Mouse (Mus musculus) urinary bladder, adult 18-20 months (tissue): ENCODE measurements around the gene Ptpn5.

ENCODE experiments used
- DNase-seq, 2 experiments: peaks; one replicate each; pipeline ENCODE4 v3.0.0; 2022; ENCODE audit warnings: low spot score in 2 of 2, mixed read lengths in 2 of 2

The Ptpn5 gene

DNA sequence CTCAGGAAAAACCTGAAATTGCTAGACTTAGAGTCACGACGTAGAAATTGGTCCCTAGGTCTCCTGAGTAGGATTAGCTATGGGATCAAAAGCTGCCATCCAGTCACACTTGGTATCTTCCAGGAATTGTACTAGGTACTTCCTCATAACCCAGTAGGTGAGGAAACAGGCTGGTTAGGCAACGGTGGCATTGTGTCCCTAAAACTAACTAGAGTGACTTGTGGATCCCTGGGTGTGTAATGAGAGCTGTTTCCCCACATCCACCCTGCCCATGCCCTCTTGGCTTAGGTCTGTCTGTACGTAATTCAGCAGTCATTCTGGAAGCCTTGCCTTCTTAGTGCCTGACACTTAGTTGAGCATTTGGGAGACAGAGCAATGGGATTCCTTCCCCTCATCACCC is 77.2 kb downstream of the Ptpn5 start:
- no peak for DNase-seq

- DNase-seq = no peak
These were observed 77.7 kb downstream of the Ptpn5 start for GRCm38 (mm10) chr7:47055744-47056143.

GRCm38 (mm10) chr7:47054666-47055065 is 78.8 kb downstream of the Ptpn5 start:
- no peak for DNase-seq

- no peak for DNase-seq
These were observed 80.2 kb downstream of the Ptpn5 start for GRCm38 (mm10) chr7:47053287-47053686.

- DNase-seq = no peak
These were observed 81.2 kb downstream of the Ptpn5 start for GRCm38 (mm10) chr7:47052276-47052675.

DNA sequence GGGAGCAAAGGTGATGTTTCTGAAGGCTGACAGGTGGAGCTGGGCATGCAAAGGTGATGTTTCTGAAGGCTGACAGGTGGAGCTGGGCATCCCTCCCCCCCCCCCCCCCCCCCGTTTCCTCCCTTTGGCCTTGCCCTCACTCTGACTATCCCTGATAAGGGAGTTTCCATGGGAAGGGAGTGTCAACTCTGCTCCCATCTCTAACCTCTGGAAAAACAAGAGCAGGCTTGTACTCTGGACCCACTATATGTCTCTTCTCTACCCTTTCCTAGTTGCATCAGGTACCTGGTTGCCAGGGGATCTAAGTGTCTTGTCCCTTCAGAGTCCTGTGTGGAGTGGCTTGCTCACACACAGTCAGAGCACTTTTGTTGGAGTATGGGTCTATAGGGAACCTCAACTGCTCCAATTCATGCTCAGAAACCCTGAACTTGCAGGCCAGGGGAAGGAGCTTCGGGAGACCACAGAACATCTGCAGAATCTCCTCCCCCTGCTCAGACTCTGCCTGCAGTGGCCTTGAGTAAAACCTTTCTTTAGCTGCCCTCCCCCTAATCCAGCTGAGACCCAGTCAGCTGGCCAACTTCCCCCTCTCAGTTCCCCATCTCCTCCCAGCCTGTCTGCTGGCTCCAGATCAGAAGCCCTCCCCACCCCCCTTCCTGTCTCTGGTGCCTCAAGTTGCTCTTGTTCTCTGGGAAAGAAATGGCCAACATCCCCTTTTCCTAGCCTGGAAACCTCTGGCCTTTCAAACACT is 81.9 kb downstream of the Ptpn5 start:
- DNase-seq = peak in 1 of 2 experiments; percentile 34

- DNase-seq = no peak
These were observed 82.7 kb downstream of the Ptpn5 start for GRCm38 (mm10) chr7:47050766-47051165.

GRCm38 (mm10) chr7:47050366-47050765 is 83.1 kb downstream of the Ptpn5 start, which contains the start of gene Tmem86a:
TSS of gene Tmem86a (plus strand) at chr7:47050601.
- DNase-seq = peak; percentile 85 to 91

DNA sequence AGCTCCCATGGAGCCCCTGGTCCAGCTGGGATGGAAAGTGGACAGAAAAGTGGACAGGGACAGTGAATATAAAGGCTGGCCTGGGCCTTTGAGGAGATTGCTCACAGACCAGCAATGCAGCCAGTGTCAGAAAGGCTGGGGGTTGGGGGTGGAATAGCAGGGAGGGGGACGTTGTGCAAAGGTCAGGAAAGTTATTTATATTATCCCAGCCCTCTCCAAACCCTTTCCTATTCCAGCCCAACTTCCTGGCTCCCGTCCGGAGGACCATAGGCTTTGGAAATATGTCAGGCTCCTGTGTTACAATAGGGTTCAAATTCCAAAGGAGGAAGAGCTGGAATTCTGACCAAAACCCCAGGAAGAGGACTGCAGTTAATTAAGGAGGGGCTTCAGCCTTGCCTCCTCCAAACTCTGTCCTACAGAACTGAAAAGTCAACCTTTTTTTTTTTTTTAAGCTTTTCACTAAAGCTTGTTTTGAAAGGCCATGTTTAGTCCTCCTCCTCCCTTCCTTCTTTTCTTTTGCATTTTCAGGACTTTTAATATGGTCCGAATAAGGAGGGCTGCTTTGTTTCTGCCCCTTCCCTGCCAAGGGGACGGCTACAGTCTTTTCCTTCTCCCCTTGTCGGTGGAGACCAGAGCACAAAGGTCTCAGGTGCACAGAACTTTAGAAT is 90.5 kb downstream of the Ptpn5 start:
- no peak for DNase-seq

GRCm38 (mm10) chr7:47042121-47042520 is 91.4 kb downstream of the Ptpn5 start:
- DNase-seq = no peak

DNA sequence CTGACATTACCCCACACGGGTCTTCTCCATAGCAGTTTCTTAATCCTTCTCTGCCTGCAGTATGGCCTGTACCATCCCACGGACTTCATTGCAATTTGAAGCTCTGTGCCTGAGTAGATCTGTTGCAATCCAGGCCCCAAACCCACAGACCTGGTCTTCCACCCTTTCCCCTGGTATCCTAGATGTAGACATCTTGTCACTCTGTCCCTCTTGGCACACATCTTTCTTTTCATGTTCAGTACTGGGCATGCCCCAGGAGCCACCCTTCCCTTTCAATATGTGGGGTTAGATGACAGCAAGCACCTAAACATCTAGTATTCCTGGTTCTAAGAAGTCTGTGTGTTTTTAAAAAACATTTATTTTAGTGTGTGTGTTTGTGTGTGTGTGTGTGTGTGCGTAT is 91.8 kb downstream of the Ptpn5 start:
- no peak for DNase-seq

- no peak for DNase-seq
These were observed 98.1 kb downstream of the Ptpn5 start for GRCm38 (mm10) chr7:47035426-47035825.

- no peak for DNase-seq
These were observed 98.6 kb downstream of the Ptpn5 start for GRCm38 (mm10) chr7:47034785-47035384.

- no peak for DNase-seq
These were observed 102.1 kb downstream of the Ptpn5 start for GRCm38 (mm10) chr7:47031371-47031770.

DNA sequence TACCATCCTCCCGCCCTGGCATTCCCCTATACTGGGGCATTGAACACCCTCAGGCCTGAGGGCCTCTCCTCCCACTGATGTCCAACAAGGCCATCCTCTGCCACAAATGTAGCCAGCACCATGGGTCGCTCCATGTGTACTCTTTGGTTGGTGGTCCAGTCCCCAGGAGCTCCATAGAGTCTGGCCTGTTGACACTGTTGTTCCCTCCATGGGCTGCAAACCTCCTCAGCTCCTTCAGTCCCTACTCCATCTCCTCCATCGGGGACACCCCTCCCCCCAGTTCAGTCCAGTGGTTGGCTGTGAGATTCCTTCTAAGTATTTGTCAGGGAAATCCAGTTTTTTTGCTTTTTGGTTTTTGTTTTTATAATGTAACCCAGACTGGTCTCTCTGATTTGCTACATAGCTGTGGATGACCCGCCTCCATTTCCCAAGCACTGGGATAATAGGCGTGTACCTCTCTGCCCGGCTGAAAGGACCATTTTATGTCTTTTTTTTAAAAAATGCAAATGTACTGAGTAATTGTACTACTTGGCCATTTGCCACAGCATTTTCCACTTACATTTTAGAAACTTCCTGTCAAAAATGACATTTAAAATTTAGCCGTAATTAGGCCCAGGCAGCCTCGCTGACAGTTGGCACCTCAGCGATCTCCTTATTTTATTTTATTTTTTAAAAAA is 102.8 kb downstream of the Ptpn5 start:
- no peak for DNase-seq
